Mouse (Mus musculus): ENCODE measurements around the gene Ezr. TPM values are rescaled to one million over a fixed set of nuclear protein-coding genes. Genes with fewer than 3 reads are reported as not detected.

Gene Ezr
- polyA plus RNA-seq, 1 experiment, result 152 TPM

- Histone ChIP-seq H3K27ac (ENCODE audit: insufficient read depth, low read depth, low read length) (no peak overlapping the region), H3K4me1 (ENCODE audit: control insufficient read depth, insufficient read depth, low read length) (peaks cover 38% of the 10 kb centered on the region), H3K27me3 (replicated peaks; ENCODE audit: control insufficient read depth, insufficient read depth, low read length) (no peaks in the 10 kb centered on the region), H3K4me3 (ENCODE audit: insufficient read depth, low read depth, low read length) (no peak overlapping the region), H3K36me3 (ENCODE audit: control insufficient read depth, insufficient read depth, low read length) (peaks cover 16% of the 10 kb centered on the region)
- WGBS, result 76% methylated on average over 13 of the region's 13 CpGs
- TF ChIP-seq CTCF (conservative IDR thresholded peaks at IDR 0.05; ENCODE audit: insufficient read depth, insufficient read length, low read depth, low read length) (no peak), POLR2A (IDR thresholded peaks at IDR 0.05; ENCODE audit: low read depth, low read length) (no peak)
- no peak for DNase-seq
Measured at GRCm38 (mm10) chr17:6739266-6739665, 43.3 kb downstream of the Ezr start.

GRCm38 (mm10) chr17:6738836-6739235 is 43.7 kb downstream of the Ezr start:
- H3K4me3 ChIP-seq (ENCODE audit: insufficient read depth, low read depth, low read length), result no peak overlapping the region
- 71% methylated on average over 7 of the region's 7 CpGs for WGBS
- TF ChIP-seq CTCF (conservative IDR thresholded peaks at IDR 0.05; ENCODE audit: insufficient read depth, insufficient read length, low read depth, low read length) (no peak), POLR2A (IDR thresholded peaks at IDR 0.05; ENCODE audit: low read depth, low read length) (no peak)
- H3K27ac ChIP-seq (ENCODE audit: insufficient read depth, low read depth, low read length), result no peak overlapping the region
- peaks cover 34% of the 10 kb centered on the region for H3K4me1 ChIP-seq (ENCODE audit: control insufficient read depth, insufficient read depth, low read length)
- H3K27me3 ChIP-seq (replicated peaks; ENCODE audit: control insufficient read depth, insufficient read depth, low read length), result no peaks in the 10 kb centered on the region
- DNase-seq, result no peak
- H3K36me3 ChIP-seq (ENCODE audit: control insufficient read depth, insufficient read depth, low read length), result peaks cover 16% of the 10 kb centered on the region

- Histone ChIP-seq H3K27me3 (replicated peaks; ENCODE audit: control insufficient read depth, insufficient read depth, low read length) (no peaks in the 10 kb centered on the region), H3K4me3 (ENCODE audit: insufficient read depth, low read depth, low read length) (no peak overlapping the region), H3K27ac (ENCODE audit: insufficient read depth, low read depth, low read length) (no peak overlapping the region), H3K4me1 (ENCODE audit: control insufficient read depth, insufficient read depth, low read length) (peaks cover 25% of the 10 kb centered on the region), H3K36me3 (ENCODE audit: control insufficient read depth, insufficient read depth, low read length) (peaks cover 16% of the 10 kb centered on the region)
- peak; percentile 66 for DNase-seq
- 60% methylated on average over 12 of the region's 12 CpGs for WGBS
- TF ChIP-seq POLR2A (IDR thresholded peaks at IDR 0.05; ENCODE audit: low read depth, low read length) (no peak), CTCF (conservative IDR thresholded peaks at IDR 0.05; ENCODE audit: insufficient read depth, insufficient read length, low read depth, low read length) (no peak)
Measured at GRCm38 (mm10) chr17:6737273-6737997, 45.1 kb downstream of the Ezr start.

- Histone ChIP-seq H3K4me3 (ENCODE audit: insufficient read depth, low read depth, low read length) (no peak overlapping the region), H3K4me1 (ENCODE audit: control insufficient read depth, insufficient read depth, low read length) (peaks cover 23% of the 10 kb centered on the region), H3K27ac (ENCODE audit: insufficient read depth, low read depth, low read length) (no peak overlapping the region), H3K36me3 (ENCODE audit: control insufficient read depth, insufficient read depth, low read length) (peaks cover 12% of the 10 kb centered on the region), H3K27me3 (replicated peaks; ENCODE audit: control insufficient read depth, insufficient read depth, low read length) (no peaks in the 10 kb centered on the region)
- TF ChIP-seq POLR2A (IDR thresholded peaks at IDR 0.05; ENCODE audit: low read depth, low read length) (no peak), CTCF (conservative IDR thresholded peaks at IDR 0.05; ENCODE audit: insufficient read depth, insufficient read length, low read depth, low read length) (no peak)
- no peak for DNase-seq
- WGBS, result 55% methylated on average over 15 of the region's 15 CpGs
Measured at GRCm38 (mm10) chr17:6736306-6737272, 46.0 kb downstream of the Ezr start.

- Histone ChIP-seq H3K4me3 (ENCODE audit: insufficient read depth, low read depth, low read length) (no peak overlapping the region), H3K36me3 (ENCODE audit: control insufficient read depth, insufficient read depth, low read length) (peaks cover 6% of the 10 kb centered on the region; the same call in 1 of the 2 replicates), H3K4me1 (ENCODE audit: control insufficient read depth, insufficient read depth, low read length) (peaks cover 23% of the 10 kb centered on the region), H3K27me3 (replicated peaks; ENCODE audit: control insufficient read depth, insufficient read depth, low read length) (no peaks in the 10 kb centered on the region), H3K27ac (ENCODE audit: insufficient read depth, low read depth, low read length) (peak overlapping the region; percentile 18; the same call in 1 of the 2 replicates)
- no peak for DNase-seq
- 57% methylated on average over 12 of the region's 12 CpGs for WGBS
- TF ChIP-seq POLR2A (IDR thresholded peaks at IDR 0.05; ENCODE audit: low read depth, low read length), result no peak
Measured at GRCm38 (mm10) chr17:6734746-6735441, 47.7 kb downstream of the Ezr start.

GRCm38 (mm10) chr17:6733322-6733875 is 49.2 kb downstream of the Ezr start:
- no peak overlapping the region for H3K4me3 ChIP-seq (ENCODE audit: insufficient read depth, low read depth, low read length)
- TF ChIP-seq POLR2A (IDR thresholded peaks at IDR 0.05; ENCODE audit: low read depth, low read length) (no peak), CTCF (conservative IDR thresholded peaks at IDR 0.05; ENCODE audit: insufficient read depth, insufficient read length, low read depth, low read length) (no peak)
- no peaks in the 10 kb centered on the region for H3K36me3 ChIP-seq (ENCODE audit: control insufficient read depth, insufficient read depth, low read length)
- peaks cover 31% of the 10 kb centered on the region for H3K4me1 ChIP-seq (ENCODE audit: control insufficient read depth, insufficient read depth, low read length)
- H3K27ac ChIP-seq (ENCODE audit: insufficient read depth, low read depth, low read length), result no peak overlapping the region
- no peak for DNase-seq
- 87% methylated on average over 10 of the region's 10 CpGs for WGBS
- no peaks in the 10 kb centered on the region for H3K27me3 ChIP-seq (replicated peaks; ENCODE audit: control insufficient read depth, insufficient read depth, low read length)
